Mouse (Mus musculus): ENCODE data around the gene Cbln3. TPM values are rescaled to one million over a fixed set of nuclear protein-coding genes. Genes with fewer than 3 reads are reported as not detected.

Gene Cbln3
- polyA plus RNA-seq, 1 experiment from 2014 or later, result 0.29 TPM

- H3K4me1 ChIP-seq, result peaks cover 16% of the 10 kb centered on the region
- peaks cover 42% of the 10 kb centered on the region for H3K36me3 ChIP-seq
- no peaks in the 10 kb centered on the region for H3K27me3 ChIP-seq
- H3K9ac ChIP-seq (replicated peaks), result no peak overlapping the region
- no peak overlapping the region for H3K4me3 ChIP-seq
- no peak overlapping the region for H3K4me2 ChIP-seq (replicated peaks)
- H3K27ac ChIP-seq (replicated peaks), result no peak overlapping the region
- WGBS, result 95% methylated on average over 12 of the region's 12 CpGs
- ATAC-seq (replicated peaks), result no peak
- no peaks in the 10 kb centered on the region for H3K9me3 ChIP-seq
These were observed 13.5 kb upstream of the Cbln3 start for GRCm38 (mm10) chr14:55897671-55898070.

GRCm38 (mm10) chr14:55886571-55887382 lies 2.6 kb upstream of the Cbln3 start:
- Histone ChIP-seq H3K27ac (replicated peaks) (no peak overlapping the region), H3K27me3 (no peaks in the 10 kb centered on the region), H3K36me3 (peaks cover 20% of the 10 kb centered on the region), H3K4me1 (peaks cover 21% of the 10 kb centered on the region), H3K4me2 (replicated peaks) (0 out of 2 replicates have a peak overlapping the region, but pooled peaks have one; percentile 79), H3K9ac (replicated peaks) (no peak overlapping the region), H3K4me3 (no peak overlapping the region), H3K9me3 (no peaks in the 10 kb centered on the region)
- WGBS, result 85% methylated on average over 24 of the region's 24 CpGs
- ATAC-seq (replicated peaks), result no peak

GRCm38 (mm10) chr14:55885791-55886271 lies 1.6 kb upstream of the Cbln3 start:
- H3K27me3 ChIP-seq, result no peaks in the 10 kb centered on the region
- peak overlapping the region; percentile 79 for H3K4me2 ChIP-seq (replicated peaks)
- 0 out of 2 replicates have a peak overlapping the region, but pooled peaks have one; percentile 73 for H3K27ac ChIP-seq (replicated peaks)
- no peaks in the 10 kb centered on the region for H3K9me3 ChIP-seq
- peaks cover 20% of the 10 kb centered on the region for H3K36me3 ChIP-seq
- peaks cover 21% of the 10 kb centered on the region for H3K4me1 ChIP-seq
- peak overlapping the region; percentile 82 for H3K9ac ChIP-seq (replicated peaks)
- H3K4me3 ChIP-seq, result peak overlapping the region; percentile 82
- no peak for ATAC-seq (replicated peaks)
- 6% methylated on average over 16 of the region's 16 CpGs for WGBS

GRCm38 (mm10) chr14:55885114-55885790 lies 1.1 kb upstream of the Cbln3 start:
- Histone ChIP-seq H3K4me1 (peaks cover 21% of the 10 kb centered on the region), H3K27ac (replicated peaks) (peak overlapping the region; percentile 73), H3K9me3 (no peaks in the 10 kb centered on the region), H3K4me2 (replicated peaks) (peak overlapping the region; percentile 79), H3K27me3 (no peaks in the 10 kb centered on the region), H3K36me3 (peaks cover 20% of the 10 kb centered on the region), H3K4me3 (peak overlapping the region; percentile 82), H3K9ac (replicated peaks) (peak overlapping the region; percentile 82)
- peak; percentile 68 for ATAC-seq (replicated peaks)
- 2% methylated on average over 17 of the region's 30 CpGs for WGBS

DNA sequence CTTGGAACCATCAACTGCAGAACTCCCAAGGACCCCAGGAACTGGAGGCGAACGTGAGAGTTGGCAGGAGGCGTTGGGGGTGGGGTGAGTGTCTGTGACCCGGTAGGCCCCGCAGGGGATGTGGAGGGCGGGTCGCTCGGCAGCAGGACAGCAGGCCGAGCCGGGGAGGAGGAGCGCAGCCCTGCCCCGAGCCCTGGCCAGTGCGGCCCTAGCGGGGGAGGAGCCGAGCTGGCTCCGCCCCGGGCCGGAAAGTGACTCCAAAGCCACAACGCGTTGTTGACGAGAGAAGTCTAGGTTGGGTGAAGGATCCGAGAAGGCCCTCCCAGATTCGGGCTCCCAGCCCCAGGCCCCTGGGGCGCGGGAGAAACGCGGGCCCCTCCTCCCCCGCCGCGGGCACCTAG lies 521 bp upstream of the Cbln3 start, which contains the start of gene Khnyn:
Gene Khnyn (plus strand): TSS at position 235 of the 401 bp plus-strand sequence.
- Histone ChIP-seq H3K4me1 (peaks cover 21% of the 10 kb centered on the region), H3K36me3 (peaks cover 16% of the 10 kb centered on the region), H3K4me3 (peak within 1 kb of the TSS; percentile 82), H3K27ac (replicated peaks) (peak within 1 kb of the TSS; percentile 73), H3K27me3 (no peaks in the 10 kb centered on the region), H3K9me3 (no peaks in the 10 kb centered on the region), H3K9ac (replicated peaks) (peak within 1 kb of the TSS; percentile 82), H3K4me2 (replicated peaks) (peak within 1 kb of the TSS; percentile 79)
- WGBS, result under 1% methylated on average over 30 of the region's 30 CpGs
- peak; percentile 90 for ATAC-seq (replicated peaks)

DNA sequence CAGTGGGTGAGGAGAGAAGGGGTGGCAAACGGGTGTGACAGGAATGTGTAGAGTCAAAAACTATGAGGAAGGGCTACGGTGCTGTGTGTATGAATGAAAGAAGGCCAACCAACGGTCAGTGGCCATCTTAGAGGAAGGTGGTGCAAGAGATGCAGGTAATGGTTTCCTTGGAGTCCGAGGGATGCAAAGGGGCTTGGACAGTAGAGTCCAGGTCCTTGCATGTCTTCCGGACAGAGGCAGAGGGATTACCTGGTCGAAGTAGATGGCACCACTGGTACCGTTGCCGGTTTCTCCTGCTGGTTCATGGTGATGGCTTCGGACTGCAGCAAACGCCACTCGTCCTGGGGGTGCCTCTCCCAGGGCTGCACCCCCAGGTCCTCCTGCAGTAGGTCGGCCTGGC lies 529 bp downstream of the Cbln3 start:
- Histone ChIP-seq H3K4me3 (no peak overlapping the region), H3K4me1 (peaks cover 21% of the 10 kb centered on the region), H3K36me3 (peaks cover 7% of the 10 kb centered on the region), H3K9me3 (no peaks in the 10 kb centered on the region), H3K27ac (replicated peaks) (no peak overlapping the region), H3K9ac (replicated peaks) (no peak overlapping the region), H3K4me2 (replicated peaks) (no peak overlapping the region), H3K27me3 (no peaks in the 10 kb centered on the region)
- no peak for ATAC-seq (replicated peaks)
- WGBS, result 91% methylated on average over 12 of the region's 12 CpGs

GRCm38 (mm10) chr14:55883149-55883661 lies 987 bp downstream of the Cbln3 start:
- no peaks in the 10 kb centered on the region for H3K27me3 ChIP-seq
- WGBS, result 94% methylated on average over 13 of the region's 13 CpGs
- H3K9ac ChIP-seq (replicated peaks), result no peak overlapping the region

GRCm38 (mm10) chr14:55882171-55882641 lies 2.0 kb downstream of the Cbln3 start:
- Histone ChIP-seq H3K9me3 (no peaks in the 10 kb centered on the region), H3K4me2 (replicated peaks) (no peak overlapping the region), H3K27ac (replicated peaks) (no peak overlapping the region), H3K4me1 (peaks cover 21% of the 10 kb centered on the region), H3K9ac (replicated peaks) (no peak overlapping the region), H3K4me3 (no peak overlapping the region), H3K36me3 (peaks cover under 1% of the 10 kb centered on the region; the same call in 1 of the 2 replicates), H3K27me3 (no peaks in the 10 kb centered on the region)
- ATAC-seq (replicated peaks), result no peak
- 80% methylated on average over 6 of the region's 6 CpGs for WGBS

More at GRCm38 (mm10) chr14:55883149-55883661, 987 bp downstream of the Cbln3 start:
- ATAC-seq (replicated peaks), result no peak
- H3K9me3 ChIP-seq, result no peaks in the 10 kb centered on the region
- H3K27ac ChIP-seq (replicated peaks), result no peak overlapping the region
- H3K4me2 ChIP-seq (replicated peaks), result no peak overlapping the region
- no peak overlapping the region for H3K4me3 ChIP-seq
- peaks cover 4% of the 10 kb centered on the region; the same call in 1 of the 2 replicates for H3K36me3 ChIP-seq
- H3K4me1 ChIP-seq, result peaks cover 21% of the 10 kb centered on the region

GRCm38 (mm10) chr14:55880982-55881381 lies 3.2 kb downstream of the Cbln3 start:
- ATAC-seq (replicated peaks), result no peak
- Histone ChIP-seq H3K9ac (replicated peaks) (no peak overlapping the region), H3K4me2 (replicated peaks) (no peak overlapping the region), H3K27me3 (no peaks in the 10 kb centered on the region), H3K27ac (replicated peaks) (no peak overlapping the region), H3K4me1 (peaks cover 17% of the 10 kb centered on the region), H3K9me3 (no peaks in the 10 kb centered on the region), H3K36me3 (no peaks in the 10 kb centered on the region), H3K4me3 (no peak overlapping the region)
- 83% methylated on average over 8 of the region's 8 CpGs for WGBS

GRCm38 (mm10) chr14:55879623-55880022 lies 4.6 kb downstream of the Cbln3 start:
- Histone ChIP-seq H3K4me3 (no peak overlapping the region), H3K9ac (replicated peaks) (no peak overlapping the region), H3K9me3 (no peaks in the 10 kb centered on the region), H3K27me3 (no peaks in the 10 kb centered on the region), H3K27ac (replicated peaks) (no peak overlapping the region), H3K4me2 (replicated peaks) (no peak overlapping the region), H3K4me1 (peaks cover 8% of the 10 kb centered on the region), H3K36me3 (no peaks in the 10 kb centered on the region)
- ATAC-seq (replicated peaks), result no peak
- 24% methylated on average over 1 of the region's 1 CpGs for WGBS

- 35% methylated on average over 7 of the region's 7 CpGs for WGBS
- Histone ChIP-seq H3K27ac (replicated peaks) (no peak overlapping the region), H3K4me2 (replicated peaks) (no peak overlapping the region), H3K9ac (replicated peaks) (no peak overlapping the region), H3K9me3 (no peaks in the 10 kb centered on the region), H3K36me3 (no peaks in the 10 kb centered on the region), H3K27me3 (no peaks in the 10 kb centered on the region), H3K4me1 (peaks cover 9% of the 10 kb centered on the region), H3K4me3 (no peak overlapping the region)
- ATAC-seq (replicated peaks), result no peak
These were observed 5.8 kb downstream of the Cbln3 start for GRCm38 (mm10) chr14:55878316-55878940.

Data from forebrain, embryonic 15.5 days (tissue).